Mouse (Mus musculus): ENCODE data around the gene B4galt4. TPM values are rescaled to one million over a fixed set of nuclear protein-coding genes. Genes with fewer than 3 reads are reported as not detected.
"Not testable (repeated sequence)": the region's sequence is repeated elsewhere in the genome, so short reads cannot be mapped to it uniquely, and the experiment has no call there.

Gene B4galt4
- total and polyA plus RNA-seq, 3 experiments = not detected

- no peak for TF ChIP-seq GATA1 (IDR thresholded peaks at IDR 0.05; ENCODE audit: low read depth, low read length)
- no peak for TF ChIP-seq MAZ (IDR thresholded peaks at IDR 0.05; ENCODE audit: low read depth, low read length)
- no peak for TF ChIP-seq HCFC1 (IDR thresholded peaks at IDR 0.05; ENCODE audit: low read depth, low read length)
- no peak for TF ChIP-seq ELF1 (IDR thresholded peaks at IDR 0.05; ENCODE audit: low read depth, low read length)
- TF ChIP-seq TBP (IDR thresholded peaks at IDR 0.05; ENCODE audit: low read depth, low read length) = no peak
- no peaks in the 10 kb centered on the region for H3K4me1 ChIP-seq (ENCODE audit: control insufficient read depth in 1 of 2, insufficient read depth in 2 of 2, low read length in 2 of 2)
- no peak within 1 kb of the TSS for H3K27ac ChIP-seq (ENCODE audit: control insufficient read depth, low read depth, low read length)
- no peak within 1 kb of the TSS for H3K9ac ChIP-seq (ENCODE audit: control insufficient read depth, low read depth, low read length, poor library complexity, severe bottlenecking)
- H3K9me3 ChIP-seq (replicated peaks; ENCODE audit: insufficient read depth, low read length) = no peaks in the 10 kb centered on the region
- no peak within 1 kb of the TSS for H3K4me3 ChIP-seq (ENCODE audit: control insufficient read depth in 1 of 2, insufficient read depth in 1 of 2, low read depth in 2 of 2, low read length in 2 of 2)
- H3K79me2 ChIP-seq (ENCODE audit: control insufficient read depth, insufficient read depth, low read length, poor library complexity) = no peaks in the 10 kb centered on the region
- no peak for DNase-seq (ENCODE audit: low read depth, low spot score)
- no peaks in the 10 kb centered on the region for H3K36me3 ChIP-seq (ENCODE audit: control insufficient read depth in 1 of 2, insufficient read depth in 2 of 2, low read length in 2 of 2)
- no peaks in the 10 kb centered on the region for H3K27me3 ChIP-seq (ENCODE audit: control insufficient read depth in 1 of 2, insufficient read depth in 2 of 2, low read length in 2 of 2)
These were observed 29.3 kb upstream of the B4galt4 start, which contains the start of gene Arhgap31 for GRCm38 (mm10) chr16:38712581-38713403. Gene Arhgap31, minus strand, starts transcription at chr16:38713274.

- H3K4me3 ChIP-seq (ENCODE audit: control insufficient read depth in 1 of 2, insufficient read depth in 1 of 2, low read depth in 2 of 2, low read length in 2 of 2) = no peak overlapping the region
- H3K4me1 ChIP-seq (ENCODE audit: control insufficient read depth in 1 of 2, insufficient read depth in 2 of 2, low read length in 2 of 2) = no peaks in the 10 kb centered on the region
- no peak for TF ChIP-seq BHLHE40 (IDR thresholded peaks at IDR 0.05; ENCODE audit: borderline replicate concordance, low read depth, low read length)
- TF ChIP-seq MYB (IDR thresholded peaks at IDR 0.05; ENCODE audit: low read depth, low read length) = no peak
- no peak for TF ChIP-seq HCFC1 (IDR thresholded peaks at IDR 0.05; ENCODE audit: low read depth, low read length)
- TF ChIP-seq CHD1 (IDR thresholded peaks at IDR 0.05; ENCODE audit: low read depth, low read length) = no peak
- TF ChIP-seq POLR2AphosphoS5 (IDR thresholded peaks at IDR 0.05; ENCODE audit: borderline replicate concordance, low read depth, low read length) = no peak
- no peak for TF ChIP-seq ETS1 (IDR thresholded peaks at IDR 0.05; ENCODE audit: low read depth, low read length)
- TF ChIP-seq GABPA (IDR thresholded peaks at IDR 0.05; ENCODE audit: low read depth, low read length) = no peak
- TF ChIP-seq ZC3H11A (IDR thresholded peaks at IDR 0.05; ENCODE audit: low read depth, low read length) = no peak
- TF ChIP-seq TCF12 (IDR thresholded peaks at IDR 0.05; ENCODE audit: low read depth, low read length) = no peak
- no peak for TF ChIP-seq MAFK (IDR thresholded peaks at IDR 0.05; ENCODE audit: borderline replicate concordance, low read depth, low read length)
- TF ChIP-seq UBTF (IDR thresholded peaks at IDR 0.05; ENCODE audit: borderline replicate concordance, insufficient read depth, low read depth, low read length) = no peak
- no peaks in the 10 kb centered on the region for H3K9me3 ChIP-seq (replicated peaks; ENCODE audit: insufficient read depth, low read length)
- no peaks in the 10 kb centered on the region for H3K27me3 ChIP-seq (ENCODE audit: control insufficient read depth in 1 of 2, insufficient read depth in 2 of 2, low read length in 2 of 2)
- no peak overlapping the region for H3K27ac ChIP-seq (ENCODE audit: control insufficient read depth, low read depth, low read length)
- H3K36me3 ChIP-seq (ENCODE audit: control insufficient read depth in 1 of 2, insufficient read depth in 2 of 2, low read length in 2 of 2) = no peaks in the 10 kb centered on the region
- no peak overlapping the region for H3K9ac ChIP-seq (ENCODE audit: control insufficient read depth, low read depth, low read length, poor library complexity, severe bottlenecking)
- no peak for DNase-seq (ENCODE audit: low read depth, low spot score)
- no peaks in the 10 kb centered on the region for H3K79me2 ChIP-seq (ENCODE audit: control insufficient read depth, insufficient read depth, low read length, poor library complexity)
These were observed 28.4 kb upstream of the B4galt4 start for GRCm38 (mm10) chr16:38713404-38714258.

GRCm38 (mm10) chr16:38714259-38714526 lies 27.9 kb upstream of the B4galt4 start:
- not testable (repeated sequence) for H3K9me3 ChIP-seq (replicated peaks; ENCODE audit: insufficient read depth, low read length); H3K9ac ChIP-seq (ENCODE audit: control insufficient read depth, low read depth, low read length, poor library complexity, severe bottlenecking); H3K4me1 ChIP-seq (ENCODE audit: control insufficient read depth in 1 of 2, insufficient read depth in 2 of 2, low read length in 2 of 2); H3K27ac ChIP-seq (ENCODE audit: control insufficient read depth, low read depth, low read length); DNase-seq (ENCODE audit: low read depth, low spot score); H3K27me3 ChIP-seq (ENCODE audit: control insufficient read depth in 1 of 2, insufficient read depth in 2 of 2, low read length in 2 of 2); H3K4me3 ChIP-seq (ENCODE audit: control insufficient read depth in 1 of 2, insufficient read depth in 1 of 2, low read depth in 2 of 2, low read length in 2 of 2); H3K79me2 ChIP-seq (ENCODE audit: control insufficient read depth, insufficient read depth, low read length, poor library complexity); H3K36me3 ChIP-seq (ENCODE audit: control insufficient read depth in 1 of 2, insufficient read depth in 2 of 2, low read length in 2 of 2)
